Comparison of ENCODE assay signal across 19 mouse cellular contexts in the genomic region with DNA sequence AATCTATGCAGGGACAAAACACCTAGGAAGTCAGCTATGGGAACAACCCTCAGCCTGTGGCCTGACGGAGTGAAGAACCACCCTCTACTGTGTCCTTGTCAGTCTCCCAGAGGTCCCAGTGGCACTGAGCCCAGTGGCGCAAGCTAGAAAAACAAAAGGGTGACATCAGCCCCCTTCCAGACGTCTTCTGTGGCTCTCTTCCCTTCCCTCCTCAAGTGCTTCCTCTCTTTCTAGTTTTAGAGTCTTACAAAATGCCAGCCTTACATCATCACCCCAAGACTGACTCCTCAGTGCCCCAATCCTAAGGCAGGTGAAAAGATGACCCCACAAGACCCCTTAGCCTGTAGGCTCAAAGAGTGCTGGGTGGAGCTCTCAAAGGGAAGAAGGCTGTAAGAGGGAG. TPM values are rescaled to one million over a fixed set of nuclear protein-coding genes. Genes with fewer than 3 reads are reported as not detected.
"Had no signal": no experiment of that assay in that cellular context is flagged by ENCODE, and none has a peak within 500 bp of the region (broad histone marks: within the 10 kb centered on the region; RNA-seq: fewer than 3 reads in every experiment).

No protein-coding gene starts in this region.

- H3K9me3 ChIP-seq: midbrain, embryonic 13.5 days; midbrain, embryonic 15.5 days; neural tube, embryonic 12.5 days; stomach, embryonic 15.5 days had no signal

- H3K27me3 ChIP-seq: midbrain, embryonic 13.5 days; midbrain, embryonic 15.5 days had no signal

- H3K4me1 ChIP-seq: stomach, embryonic 15.5 days had no signal

- H3K27ac ChIP-seq: midbrain, embryonic 15.5 days; neural tube, embryonic 12.5 days; stomach, embryonic 15.5 days; stomach, postnatal 0 days had no signal

- H3K9ac ChIP-seq: lung, embryonic 14.5 days; midbrain, embryonic 13.5 days; midbrain, embryonic 15.5 days; neural tube, embryonic 12.5 days; stomach, embryonic 15.5 days had no signal

- DNase-seq: lung, adult 18-20 months; lung, embryonic 14.5 days; lung, postnatal 10 days; lung, postnatal 4 days; right cerebral cortex, postnatal 14 days; thymus, adult 2 months; thymus, postnatal 25 days; thymus, postnatal 4 days had no signal

- H3K36me3 ChIP-seq: midbrain, embryonic 13.5 days; midbrain, embryonic 15.5 days; neural tube, embryonic 12.5 days; stomach, embryonic 15.5 days had no signal

- H3K4me2 ChIP-seq: lung, embryonic 14.5 days; midbrain, embryonic 11.5 days; midbrain, embryonic 13.5 days; midbrain, embryonic 15.5 days; neural tube, embryonic 12.5 days; stomach, embryonic 15.5 days had no signal

- H3K4me3 ChIP-seq: megakaryocyte, embryonic 14.5 days; midbrain, embryonic 13.5 days; midbrain, embryonic 15.5 days; neural tube, embryonic 12.5 days; stomach, embryonic 15.5 days had no signal

RNA-seq across cellular contexts. Expression of a gene that starts 20.1 kb away (rescaled TPM):
- total RNA-seq: monocyte, adult 5-6 weeks; neutrophil, adult 5-6 weeks had no signal
- polyA plus RNA-seq: lung, embryonic 14.5 days; lung, embryonic 16.5 days; stomach, embryonic 15.5 days; stomach, postnatal 0 days; urinary bladder, adult 2 months had no signal
